Mouse (Mus musculus): ENCODE measurements around the gene Myo5c.

Gene Myo5c

DNA sequence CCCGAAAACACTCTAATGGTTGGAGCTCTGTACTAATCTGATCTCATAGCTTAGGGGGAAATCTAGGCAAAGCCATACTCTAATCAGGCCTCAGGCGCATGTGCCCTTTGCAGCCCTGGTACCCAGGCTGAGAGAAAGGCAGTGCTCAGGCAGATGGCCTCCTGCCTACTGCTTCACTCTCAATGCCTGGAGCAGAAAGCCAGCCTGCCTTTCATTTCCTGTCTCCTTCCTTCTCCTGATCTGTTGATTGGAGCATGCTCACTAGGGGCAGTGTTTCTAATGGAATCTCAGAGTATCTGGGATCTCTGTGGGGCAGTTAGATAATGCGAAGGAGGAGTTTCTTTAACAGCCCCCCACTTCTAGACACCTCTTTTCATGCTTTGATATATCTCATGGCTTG, 87.5 kb downstream of the Myo5c start:
- in situ Hi-C loops (cut with MboI, MseI): no loop called here

DNA sequence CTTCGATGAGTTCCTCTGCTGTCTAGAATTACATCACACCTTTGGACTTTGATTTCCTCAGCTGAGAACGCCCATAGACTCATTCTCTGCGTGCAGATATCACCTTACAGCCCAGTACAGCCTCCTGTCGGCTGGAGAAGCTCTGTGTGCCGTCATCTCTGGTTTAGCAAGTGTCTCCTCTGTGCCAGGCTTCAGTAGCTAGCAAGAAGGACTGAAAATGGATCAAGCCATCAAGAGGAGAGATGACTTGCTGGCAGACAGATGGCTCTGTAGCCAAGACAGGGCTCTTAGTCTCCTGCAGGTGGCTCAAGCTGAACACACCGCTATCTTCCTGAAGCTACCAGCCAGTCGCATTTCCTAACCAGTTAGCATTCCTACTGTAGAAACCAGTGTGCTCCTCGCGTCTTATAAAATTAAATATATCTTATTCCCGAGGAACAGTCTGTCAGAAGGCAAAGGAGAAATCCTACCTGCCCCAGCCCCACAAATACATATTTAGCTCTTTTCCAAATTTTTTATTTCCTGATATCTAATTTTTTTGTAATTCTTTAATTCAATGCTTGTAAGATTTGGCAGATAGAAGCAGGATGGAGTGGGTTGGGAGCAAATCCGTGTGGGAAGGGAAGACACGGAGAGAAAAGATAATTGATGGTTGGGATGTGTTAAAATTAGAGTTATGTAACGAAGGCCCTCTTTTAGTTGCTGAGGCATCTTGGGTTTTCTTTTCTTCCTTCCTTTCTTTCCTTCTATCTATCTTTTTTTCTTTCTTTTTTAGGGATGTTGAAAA, 90.5 kb downstream of the Myo5c start:
- in situ Hi-C loops (cut with MboI, MseI): no loop called here

DNA sequence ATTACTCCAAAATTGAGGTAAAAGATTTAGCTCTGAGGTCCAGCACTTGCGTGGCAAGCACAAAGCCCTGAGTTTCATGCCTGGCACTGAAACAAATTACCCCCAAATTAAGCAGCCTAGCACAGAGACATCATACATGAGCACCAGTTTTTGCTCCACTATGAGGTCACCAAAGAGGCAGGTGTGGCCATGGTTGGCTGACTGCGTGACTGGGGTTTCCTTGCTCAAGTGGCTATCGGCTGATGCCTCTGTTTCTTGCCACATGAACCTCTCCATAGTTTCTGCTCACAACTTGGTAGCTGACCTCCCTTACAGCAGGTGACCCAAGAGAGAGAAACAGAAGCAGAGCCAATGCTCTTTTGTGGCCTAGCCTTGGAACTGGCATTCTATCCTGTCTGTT, 96.2 kb downstream of the Myo5c start:
- in situ Hi-C loops (cut with MboI, MseI): no loop called here

DNA sequence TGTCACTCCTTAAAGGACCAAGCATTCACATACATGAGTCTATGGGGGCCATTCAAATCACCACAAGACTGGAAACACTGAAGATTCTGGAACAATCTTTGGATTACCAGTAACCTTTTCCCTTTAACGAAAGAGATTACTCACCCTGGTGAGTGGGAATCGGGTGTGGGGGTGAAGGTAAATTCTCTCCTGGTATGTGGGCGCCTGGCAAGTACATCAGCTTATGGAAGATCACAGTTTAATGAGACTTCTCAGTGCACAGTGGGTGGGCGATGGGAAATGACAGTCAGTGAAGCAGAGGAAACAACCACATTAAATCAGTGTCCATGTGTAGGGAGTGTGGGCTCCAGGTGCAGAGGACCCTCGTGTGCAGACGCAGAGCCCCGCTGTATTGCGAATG, 99.0 kb downstream of the Myo5c start:
- in situ Hi-C loops (cut with MboI, MseI): no loop called here

DNA sequence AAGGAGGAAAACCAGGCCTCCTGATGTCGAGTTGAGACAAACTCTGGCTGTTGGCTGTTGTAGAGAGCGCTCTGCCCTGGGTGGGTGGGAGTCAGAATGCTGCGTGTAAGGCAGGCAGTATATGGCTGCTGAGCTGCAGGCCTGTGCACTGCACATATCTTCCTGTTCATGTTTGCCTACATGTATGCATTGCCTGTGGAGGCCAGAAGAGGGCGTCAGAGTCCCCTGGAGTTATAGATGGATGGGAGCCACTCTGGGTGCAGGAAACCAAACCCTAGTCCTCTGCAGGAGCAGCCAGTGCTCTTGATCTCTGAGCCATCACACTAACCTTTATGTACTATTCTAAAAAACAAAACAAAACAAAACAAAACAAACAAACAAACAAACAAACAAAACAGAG, 102.6 kb downstream of the Myo5c start:
- in situ Hi-C loops (cut with MboI, MseI): no loop called here

DNA sequence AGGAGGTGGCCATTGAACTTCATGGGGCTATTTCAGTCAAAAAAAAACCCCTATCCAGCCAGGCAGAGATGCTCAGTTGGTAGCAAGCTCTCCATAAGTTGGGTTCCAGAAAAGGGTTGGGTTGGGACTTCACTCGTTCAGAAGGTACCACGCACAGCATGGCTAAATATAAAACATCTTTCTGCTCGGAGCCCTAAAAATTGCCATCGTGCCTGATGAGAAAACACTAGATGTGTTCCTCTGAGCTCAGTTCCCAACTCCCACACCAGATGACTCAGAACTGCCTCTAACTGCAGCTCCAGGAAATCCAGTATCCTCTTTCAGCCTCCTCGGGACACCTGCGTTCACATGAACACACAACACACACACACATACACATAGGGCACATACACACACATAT, 106.2 kb downstream of the Myo5c start:
- in situ Hi-C loops (cut with MboI, MseI): no loop called here

DNA sequence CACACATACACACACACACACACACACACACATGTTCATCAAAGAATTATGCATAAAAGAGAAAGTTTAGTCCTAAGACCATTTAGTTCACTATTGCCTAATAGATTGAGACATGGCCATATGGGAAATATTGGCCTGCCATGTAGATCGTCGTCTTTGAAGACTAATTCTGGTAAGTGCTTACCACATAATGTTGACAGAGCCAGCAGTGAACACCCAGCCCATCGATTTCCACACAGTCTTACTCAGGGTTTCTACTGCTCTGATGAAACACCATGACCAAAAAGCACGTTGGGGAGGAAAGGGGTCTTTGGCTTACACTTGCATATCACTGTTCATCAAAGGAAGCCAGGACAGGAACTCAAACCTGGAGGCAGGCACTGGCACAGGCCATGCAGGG, 110.6 kb downstream of the Myo5c start:
- in situ Hi-C loops (cut with MboI, MseI): no loop called here

DNA sequence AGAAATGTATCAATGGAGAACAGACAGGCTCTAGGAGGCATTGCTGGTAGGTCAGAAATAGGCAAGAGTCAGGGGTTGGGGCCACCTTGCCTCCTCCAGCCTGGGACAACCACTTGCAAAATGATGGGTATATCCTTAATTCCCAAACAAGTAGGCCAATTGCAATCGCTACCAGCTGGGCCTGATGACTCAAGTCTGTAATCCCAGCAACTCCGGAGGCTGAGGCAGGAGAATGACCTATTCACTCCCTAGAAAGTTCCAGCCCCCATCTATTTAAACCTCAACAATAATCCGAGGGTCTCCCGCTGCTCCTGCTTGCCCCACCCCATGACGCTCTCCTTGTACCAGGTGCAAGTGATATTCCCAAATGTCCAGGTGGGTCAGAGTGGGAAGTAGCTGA, 115.6 kb downstream of the Myo5c start, which contains the start of gene Bcl2l10:
TSS of gene Bcl2l10 (plus strand) at position 301 of the 400 bp plus-strand sequence.
- in situ Hi-C loops (cut with MboI, MseI): no loop called here

DNA sequence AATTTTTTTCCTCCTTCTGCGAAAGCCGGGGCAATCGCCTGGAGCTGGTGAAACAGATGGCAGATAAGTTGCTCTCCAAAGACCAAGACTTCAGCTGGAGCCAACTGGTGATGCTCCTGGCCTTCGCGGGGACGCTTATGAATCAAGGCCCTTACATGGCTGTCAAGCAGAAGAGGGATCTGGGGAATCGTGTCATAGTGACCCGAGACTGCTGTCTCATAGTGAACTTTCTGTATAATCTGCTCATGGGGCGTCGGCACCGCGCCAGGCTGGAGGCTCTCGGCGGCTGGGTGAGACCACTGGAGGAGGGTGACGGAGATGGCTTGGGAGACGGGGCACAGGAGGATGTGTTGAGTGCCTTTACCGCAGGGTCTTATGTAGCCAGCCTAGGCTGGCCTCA, 116.2 kb downstream of the Myo5c start:
- in situ Hi-C loops (cut with MboI, MseI): no loop called here

DNA sequence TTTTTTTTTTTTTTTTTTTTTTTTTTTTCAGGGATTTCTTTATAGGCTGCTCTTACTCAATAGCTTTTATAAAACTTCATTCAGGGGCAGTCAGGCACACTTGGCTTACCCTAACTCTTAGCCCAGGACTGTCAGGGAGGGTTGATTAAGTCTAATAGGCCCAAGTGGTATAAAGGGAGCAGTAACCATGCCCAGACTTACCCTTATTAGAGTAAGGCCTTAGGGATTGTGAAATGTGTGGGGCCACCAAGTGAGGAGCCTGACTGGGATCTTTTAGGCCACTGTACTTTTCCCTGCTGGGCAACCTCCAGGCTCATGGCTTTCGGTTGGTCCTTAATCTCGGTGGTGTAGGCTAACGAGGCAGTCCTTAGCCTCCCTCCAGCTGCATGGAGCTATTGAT, 116.8 kb downstream of the Myo5c start:
- in situ Hi-C loops (cut with MboI, MseI): no loop called here

DNA sequence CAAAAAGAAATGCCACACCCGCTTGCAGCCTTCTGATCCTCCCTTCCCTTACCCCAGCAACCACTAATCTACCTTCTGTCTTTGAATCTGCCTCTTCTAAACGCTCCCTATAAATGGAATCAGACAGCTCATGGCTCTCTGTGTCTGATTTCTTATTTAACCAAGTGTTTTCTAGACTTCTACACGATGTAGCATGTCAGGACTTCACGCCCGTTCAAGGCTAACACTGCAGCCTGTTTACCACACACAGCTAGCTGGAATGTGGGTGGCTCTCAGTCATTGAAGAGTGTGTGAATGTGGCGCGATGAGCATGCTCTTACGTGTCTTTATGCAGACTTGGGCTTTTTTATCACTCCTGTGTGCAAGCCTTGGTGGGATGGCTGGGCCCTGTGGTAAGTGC, 121.3 kb downstream of the Myo5c start:
- in situ Hi-C loops (cut with MboI, MseI): no loop called here
